Mouse (Mus musculus): ENCODE measurements around the gene Il20rb. TPM values are rescaled to one million over a fixed set of nuclear protein-coding genes. Genes with fewer than 3 reads are reported as not detected.

Il20rb gene
- total and polyA plus RNA-seq, 3 experiments, result 0.86 to 2.0 (median 1.6) TPM

- WGBS, result 76% methylated on average over 3 of the region's 3 CpGs
- Histone ChIP-seq H3K4me1 (ENCODE audit: control insufficient read depth, insufficient read depth, low read length) (peaks cover 32% of the 10 kb centered on the region), H3K79me2 (replicated peaks; ENCODE audit: control insufficient read depth, insufficient read depth, low read length) (no peaks in the 10 kb centered on the region), H3K27me3 (ENCODE audit: control insufficient read depth, insufficient read depth, low read length) (no peaks in the 10 kb centered on the region), H3K9ac (ENCODE audit: low read depth, low read length) (no peak overlapping the region), H3K4me3 (no peak overlapping the region), H3K36me3 (ENCODE audit: control insufficient read depth, insufficient read depth, low read length) (peaks cover 4% of the 10 kb centered on the region; the same call in 1 of the 2 replicates), H3K27ac (peak overlapping the region; percentile 75)
- intact Hi-C loops (cut with DNase I), result loop anchor here (2.0 kb wide), 1 partner anchor 35 kb away; no protein-coding TSS in a partner anchor
- no peak for DNase-seq
- TF ChIP-seq POLR2A (IDR thresholded peaks at IDR 0.05; ENCODE audit: insufficient read depth, low read depth, low read length) (no peak), EP300 (IDR thresholded peaks at IDR 0.05; ENCODE audit: insufficient read depth, low read depth, low read length) (no peak), CTCF (IDR thresholded peaks at IDR 0.05) (no peak)
Observed at GRCm38 (mm10) chr9:100469681-100470080, 16.9 kb downstream of the Il20rb start.

GRCm38 (mm10) chr9:100468151-100468550 lies 18.4 kb downstream of the Il20rb start:
- peak in 1 of 2 experiments; percentile 29 for DNase-seq
- Histone ChIP-seq H3K4me1 (ENCODE audit: control insufficient read depth, insufficient read depth, low read length) (peaks cover 31% of the 10 kb centered on the region), H3K36me3 (ENCODE audit: control insufficient read depth, insufficient read depth, low read length) (peaks cover 4% of the 10 kb centered on the region; the same call in 1 of the 2 replicates), H3K27me3 (ENCODE audit: control insufficient read depth, insufficient read depth, low read length) (no peaks in the 10 kb centered on the region), H3K9ac (ENCODE audit: low read depth, low read length) (no peak overlapping the region), H3K27ac (peak overlapping the region; percentile 65), H3K4me3 (no peak overlapping the region), H3K79me2 (replicated peaks; ENCODE audit: control insufficient read depth, insufficient read depth, low read length) (no peaks in the 10 kb centered on the region)
- TF ChIP-seq CTCF (IDR thresholded peaks at IDR 0.05), result no peak
- TF ChIP-seq POLR2A (IDR thresholded peaks at IDR 0.05; ENCODE audit: insufficient read depth, low read depth, low read length), result no peak
- TF ChIP-seq EP300 (IDR thresholded peaks at IDR 0.05; ENCODE audit: insufficient read depth, low read depth, low read length), result no peak
- 87% methylated on average over 8 of the region's 8 CpGs for WGBS
- intact Hi-C loops (cut with DNase I), result no loop called here

GRCm38 (mm10) chr9:100467653-100468052 lies 18.9 kb downstream of the Il20rb start:
- H3K27ac ChIP-seq, result peak overlapping the region; percentile 65
- DNase-seq, result peak; percentile 76 to 83
- 39% methylated on average over 7 of the region's 7 CpGs for WGBS

GRCm38 (mm10) chr9:100466743-100467142 lies 19.8 kb downstream of the Il20rb start:
- Histone ChIP-seq H3K4me1 (ENCODE audit: control insufficient read depth, insufficient read depth, low read length) (peaks cover 40% of the 10 kb centered on the region), H3K27me3 (ENCODE audit: control insufficient read depth, insufficient read depth, low read length) (no peaks in the 10 kb centered on the region), H3K27ac (peak overlapping the region; percentile 58), H3K79me2 (replicated peaks; ENCODE audit: control insufficient read depth, insufficient read depth, low read length) (no peaks in the 10 kb centered on the region), H3K9ac (ENCODE audit: low read depth, low read length) (no peak overlapping the region), H3K36me3 (ENCODE audit: control insufficient read depth, insufficient read depth, low read length) (peaks cover 4% of the 10 kb centered on the region; the same call in 1 of the 2 replicates), H3K4me3 (no peak overlapping the region)
- TF ChIP-seq EP300 (IDR thresholded peaks at IDR 0.05; ENCODE audit: insufficient read depth, low read depth, low read length) (no peak), POLR2A (IDR thresholded peaks at IDR 0.05; ENCODE audit: insufficient read depth, low read depth, low read length) (no peak), CTCF (IDR thresholded peaks at IDR 0.05) (no peak)
- peak in 1 of 2 experiments; percentile 36 for DNase-seq
- WGBS, result 56% methylated on average over 3 of the region's 3 CpGs
- intact Hi-C loops (cut with DNase I), result no loop called here

More at GRCm38 (mm10) chr9:100467653-100468052, 18.9 kb downstream of the Il20rb start:
- Histone ChIP-seq H3K79me2 (replicated peaks; ENCODE audit: control insufficient read depth, insufficient read depth, low read length) (no peaks in the 10 kb centered on the region), H3K4me3 (no peak overlapping the region), H3K4me1 (ENCODE audit: control insufficient read depth, insufficient read depth, low read length) (peaks cover 33% of the 10 kb centered on the region), H3K9ac (ENCODE audit: low read depth, low read length) (no peak overlapping the region), H3K36me3 (ENCODE audit: control insufficient read depth, insufficient read depth, low read length) (peaks cover 4% of the 10 kb centered on the region; the same call in 1 of the 2 replicates), H3K27me3 (ENCODE audit: control insufficient read depth, insufficient read depth, low read length) (no peaks in the 10 kb centered on the region)
- TF ChIP-seq EP300 (IDR thresholded peaks at IDR 0.05; ENCODE audit: insufficient read depth, low read depth, low read length) (peak; percentile 77), POLR2A (IDR thresholded peaks at IDR 0.05; ENCODE audit: insufficient read depth, low read depth, low read length) (peak; percentile 22; the same call in 1 of the 2 replicates), CTCF (IDR thresholded peaks at IDR 0.05) (no peak)
- intact Hi-C loops (cut with DNase I), result no loop called here

- H3K36me3 ChIP-seq (ENCODE audit: control insufficient read depth, insufficient read depth, low read length), result peaks cover 4% of the 10 kb centered on the region; the same call in 1 of the 2 replicates
- intact Hi-C loops (cut with DNase I), result no loop called here
- 98% methylated on average over 9 of the region's 9 CpGs for WGBS
- H3K79me2 ChIP-seq (replicated peaks; ENCODE audit: control insufficient read depth, insufficient read depth, low read length), result no peaks in the 10 kb centered on the region
- DNase-seq, result no peak
- no peak overlapping the region for H3K4me3 ChIP-seq
- TF ChIP-seq EP300 (IDR thresholded peaks at IDR 0.05; ENCODE audit: insufficient read depth, low read depth, low read length), result no peak
- TF ChIP-seq POLR2A (IDR thresholded peaks at IDR 0.05; ENCODE audit: insufficient read depth, low read depth, low read length), result no peak
- no peak for TF ChIP-seq CTCF (IDR thresholded peaks at IDR 0.05)
- H3K4me1 ChIP-seq (ENCODE audit: control insufficient read depth, insufficient read depth, low read length), result peaks cover 37% of the 10 kb centered on the region
- H3K9ac ChIP-seq (ENCODE audit: low read depth, low read length), result no peak overlapping the region
- peak overlapping the region; percentile 19 for H3K27ac ChIP-seq
- no peaks in the 10 kb centered on the region for H3K27me3 ChIP-seq (ENCODE audit: control insufficient read depth, insufficient read depth, low read length)
Observed at GRCm38 (mm10) chr9:100465988-100466387, 20.6 kb downstream of the Il20rb start.

GRCm38 (mm10) chr9:100465380-100465779 lies 21.2 kb downstream of the Il20rb start:
- Histone ChIP-seq H3K4me3 (no peak overlapping the region), H3K9ac (ENCODE audit: low read depth, low read length) (no peak overlapping the region), H3K79me2 (replicated peaks; ENCODE audit: control insufficient read depth, insufficient read depth, low read length) (no peaks in the 10 kb centered on the region), H3K27me3 (ENCODE audit: control insufficient read depth, insufficient read depth, low read length) (no peaks in the 10 kb centered on the region), H3K36me3 (ENCODE audit: control insufficient read depth, insufficient read depth, low read length) (peaks cover 4% of the 10 kb centered on the region; the same call in 1 of the 2 replicates), H3K27ac (no peak overlapping the region), H3K4me1 (ENCODE audit: control insufficient read depth, insufficient read depth, low read length) (peaks cover 37% of the 10 kb centered on the region)
- WGBS, result 97% methylated on average over 5 of the region's 5 CpGs
- no peak for TF ChIP-seq POLR2A (IDR thresholded peaks at IDR 0.05; ENCODE audit: insufficient read depth, low read depth, low read length)
- DNase-seq, result no peak
- intact Hi-C loops (cut with DNase I), result no loop called here

All from heart, adult 2 months (tissue).